Mouse (Mus musculus) cerebellum, adult 11-12 months (tissue): ENCODE data around the gene Caskin1.
A peak's percentile ranks its signal among the peaks of the same experiment; 100 is the strongest.

Experiments
- DNase-seq: peaks from one replicate; pipeline ENCODE4 v3.0.0; 2022

Caskin1 gene

GRCm38 (mm10) chr17:24472512-24472911, 15.9 kb upstream of the Caskin1 start:
- DNase-seq, result peak; percentile 82

GRCm38 (mm10) chr17:24473612-24474275, 14.7 kb upstream of the Caskin1 start, which contains the start of gene Bricd5:
Bricd5 (plus strand) TSS chr17:24473884.
- no peak for DNase-seq

DNA sequence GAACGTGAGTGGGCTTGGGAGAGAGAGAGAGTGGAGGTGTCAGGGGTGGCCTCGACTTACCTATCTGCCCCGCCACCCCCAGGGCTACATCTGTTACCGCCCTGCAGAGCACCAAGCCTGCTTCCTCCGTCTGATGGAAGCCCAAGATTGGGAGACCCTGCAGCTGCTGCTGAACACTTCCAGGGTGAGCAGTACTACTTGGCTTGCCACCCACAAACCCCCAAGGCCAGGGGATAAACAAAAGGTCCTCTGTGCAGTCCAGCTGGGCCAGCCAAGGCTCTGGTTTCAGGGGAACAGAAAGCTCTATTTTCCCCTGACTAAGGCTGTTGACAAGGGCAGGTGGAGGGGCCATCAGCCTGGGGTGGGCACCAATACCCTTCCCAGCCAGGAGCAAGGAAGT, 13.8 kb upstream of the Caskin1 start:
- DNase-seq, result peak; percentile 53

- DNase-seq, result no peak
Measured at GRCm38 (mm10) chr17:24475586-24475985, 12.8 kb upstream of the Caskin1 start.

GRCm38 (mm10) chr17:24476022-24476776, 12.2 kb upstream of the Caskin1 start:
- DNase-seq, result peak; percentile 52

DNA sequence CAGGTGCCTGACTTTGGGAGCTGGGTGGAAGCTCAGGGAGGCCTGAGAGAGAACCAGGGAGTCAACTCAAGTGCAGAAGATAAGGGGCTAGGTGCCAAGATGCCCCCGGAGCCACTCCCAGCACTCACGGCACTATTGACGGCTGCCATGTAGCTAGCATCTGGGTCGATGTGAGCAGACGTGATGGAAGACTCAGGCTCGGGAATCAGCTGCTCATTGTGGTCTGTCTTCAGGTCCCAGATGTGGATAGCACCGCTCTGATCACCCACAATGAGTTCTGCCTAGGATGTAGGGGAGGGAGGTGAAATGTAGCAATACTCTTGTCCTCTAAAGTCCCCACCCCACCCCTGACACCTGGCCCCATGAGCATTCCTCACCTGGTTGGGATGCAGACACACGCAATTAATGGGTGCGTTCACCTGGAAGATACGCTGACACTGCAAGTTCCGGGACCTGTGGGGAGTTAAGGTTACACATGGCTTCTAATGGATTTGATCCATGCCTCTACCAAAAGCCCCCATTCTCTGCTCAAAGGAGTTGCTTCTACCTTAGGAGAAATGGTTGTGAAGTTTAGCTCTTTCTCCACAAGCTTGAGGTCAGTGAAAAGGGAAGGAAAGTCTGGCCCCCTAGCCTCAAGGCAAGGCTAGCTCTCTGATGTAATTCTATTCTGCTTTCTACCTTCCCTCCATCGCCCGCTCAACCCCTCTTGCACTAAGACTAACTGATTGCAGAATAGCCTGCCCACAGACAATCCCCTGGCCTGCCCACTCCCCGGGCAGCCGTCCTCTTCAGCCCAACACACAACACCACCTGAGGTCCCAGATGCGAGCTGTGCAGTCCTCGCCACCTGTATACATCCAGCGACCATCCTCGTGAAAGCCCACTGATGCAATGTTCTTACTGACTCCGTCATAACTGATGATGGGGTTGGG, 11.1 kb upstream of the Caskin1 start:
- peak; percentile 54 for DNase-seq

- peak; percentile 74 for DNase-seq
Measured at GRCm38 (mm10) chr17:24477985-24478600, 10.3 kb upstream of the Caskin1 start.

- peak; percentile 96 for DNase-seq
Measured at GRCm38 (mm10) chr17:24478663-24479380, 9.6 kb upstream of the Caskin1 start, which contains the start of gene Mlst8. Mlst8 (minus strand) TSS chr17:24479078.

- DNase-seq, result no peak
Measured at GRCm38 (mm10) chr17:24479431-24479830, 9.0 kb upstream of the Caskin1 start.

GRCm38 (mm10) chr17:24480201-24480826, 8.1 kb upstream of the Caskin1 start:
- DNase-seq, result peak; percentile 47

DNA sequence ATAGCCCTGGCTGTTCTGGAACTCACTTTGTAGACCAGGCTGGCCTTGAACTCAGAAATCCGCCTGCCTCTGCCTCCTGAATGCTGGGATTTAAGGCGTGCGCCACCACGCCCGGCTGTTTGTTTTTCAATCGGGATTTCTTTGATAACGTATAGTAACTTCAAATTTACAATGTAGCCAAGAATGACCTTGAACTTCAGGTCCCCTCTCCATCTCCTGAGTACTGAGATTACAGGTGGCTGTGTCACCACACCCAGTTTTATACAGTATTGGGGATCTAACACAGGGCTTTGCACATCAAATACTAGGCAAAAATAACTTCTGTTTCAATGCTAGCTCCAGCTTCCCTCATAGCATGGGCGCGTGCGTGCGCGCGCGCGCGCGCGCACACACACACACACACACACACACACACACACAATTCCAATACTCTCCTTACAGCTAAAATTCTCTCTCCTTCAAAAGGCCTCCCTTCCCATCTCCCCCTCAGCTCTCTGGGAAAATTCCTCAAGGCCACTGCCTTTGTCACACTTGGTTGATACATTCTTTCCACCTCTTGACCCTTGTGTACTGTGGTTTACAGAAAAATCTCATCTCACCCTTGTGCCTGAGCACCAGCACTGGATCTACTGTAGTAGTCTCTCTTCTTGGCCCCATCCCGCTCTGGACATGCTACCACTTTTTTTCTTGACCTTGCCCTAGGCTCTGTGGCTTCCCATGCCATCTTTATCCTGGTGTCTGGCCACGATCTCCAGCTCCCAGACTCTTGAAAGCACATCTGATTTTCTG, 7.2 kb upstream of the Caskin1 start:
- DNase-seq, result no peak

- no peak for DNase-seq
Measured at GRCm38 (mm10) chr17:24483495-24483894, 4.9 kb upstream of the Caskin1 start.

DNA sequence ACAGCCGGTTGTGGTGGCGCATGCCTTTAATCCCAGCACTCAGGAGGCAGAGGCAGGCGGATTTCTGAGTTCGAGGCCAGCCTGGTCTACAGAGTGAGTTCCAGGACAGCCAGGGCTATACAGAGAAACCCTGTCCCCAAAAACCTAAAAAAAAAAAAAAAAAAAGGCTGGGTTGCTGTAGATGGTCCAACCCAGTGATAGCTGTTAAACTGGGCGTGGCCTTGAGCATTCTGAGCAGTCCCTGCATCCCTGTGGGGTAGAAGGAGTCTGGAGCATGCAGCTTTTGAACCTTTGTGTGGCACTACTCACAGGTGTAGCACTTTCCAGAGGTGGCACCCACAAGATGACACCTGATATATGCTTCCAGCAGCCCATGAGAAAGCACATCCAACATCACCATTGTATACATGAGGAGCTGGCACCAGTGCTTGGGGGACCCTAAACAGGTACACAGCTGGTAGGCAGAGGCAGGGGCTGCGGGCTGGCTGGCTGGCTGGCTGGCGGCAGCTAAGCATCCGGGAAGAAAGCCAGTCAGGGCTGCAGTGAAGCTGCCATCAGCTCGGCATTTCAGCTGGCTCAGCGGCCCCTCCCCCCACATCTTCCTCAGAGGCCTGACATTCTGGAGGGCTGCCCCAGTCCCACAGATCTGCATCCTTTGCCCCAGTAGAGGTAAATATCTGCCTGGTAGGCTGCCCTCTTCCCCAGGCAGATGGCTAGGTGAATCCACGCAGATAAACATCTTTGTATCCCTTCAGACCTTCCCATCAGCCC, 3.1 kb upstream of the Caskin1 start:
- peak; percentile 46 for DNase-seq

GRCm38 (mm10) chr17:24488662-24489264, 362 bp downstream of the Caskin1 start:
- DNase-seq, result peak; percentile 71

DNA sequence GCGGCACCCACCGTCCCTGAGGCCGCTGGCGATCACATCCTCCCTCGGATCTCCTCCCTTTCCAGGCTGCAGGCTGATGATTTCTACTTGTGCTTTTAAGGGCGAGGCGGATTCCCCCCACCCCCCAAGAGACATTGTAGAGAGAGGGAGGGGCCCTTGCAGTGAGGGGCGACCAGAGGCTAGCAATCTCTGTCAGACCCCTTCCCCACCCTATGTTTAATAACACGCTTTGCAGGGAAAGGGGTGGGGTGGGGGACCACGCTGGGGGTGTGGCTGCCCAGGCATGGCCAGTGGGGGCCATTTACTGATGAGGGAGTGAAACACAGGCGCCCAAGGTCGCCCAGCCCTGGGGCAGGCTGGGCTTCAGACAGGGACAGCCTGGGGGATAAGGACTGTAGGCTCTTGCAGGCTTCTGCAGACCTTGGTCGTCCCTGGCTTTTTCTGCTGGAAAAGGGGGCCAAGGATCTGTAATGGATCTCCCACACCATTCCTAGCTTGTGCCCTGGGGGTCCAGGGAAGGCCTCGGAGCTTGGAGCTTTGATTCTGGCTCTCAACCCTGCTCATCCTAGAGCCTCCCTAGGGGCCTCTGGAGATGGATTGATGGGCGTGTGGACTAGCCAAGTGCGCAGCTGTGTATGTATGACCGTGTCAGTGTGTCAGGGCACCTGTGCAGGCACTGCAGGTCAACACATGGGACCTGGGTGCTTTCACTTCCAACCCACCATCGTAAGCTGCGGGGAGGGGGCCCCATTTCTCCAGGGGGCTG, 1.0 kb downstream of the Caskin1 start:
- DNase-seq, result peak; percentile 53

DNA sequence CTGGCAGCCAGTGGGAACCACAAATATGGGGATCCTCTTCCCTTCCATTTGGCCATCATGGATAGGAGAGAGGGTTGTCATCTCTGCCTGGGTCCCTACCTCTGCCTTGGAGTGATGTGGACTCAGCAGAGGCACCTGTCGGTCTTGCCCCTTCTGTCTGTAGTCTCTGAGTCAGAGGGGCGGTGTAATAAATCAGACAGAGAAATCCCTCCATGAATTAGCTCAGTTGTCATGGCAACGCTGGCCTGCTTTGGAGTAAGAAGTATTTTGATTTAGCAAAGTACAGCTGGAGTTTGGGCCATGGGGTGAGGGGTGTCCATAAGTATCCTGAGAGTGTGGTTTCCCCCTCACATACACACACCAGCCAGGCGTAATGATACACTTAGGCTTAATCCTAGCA, 2.0 kb downstream of the Caskin1 start:
- DNase-seq, result no peak

GRCm38 (mm10) chr17:24494627-24495335, 6.4 kb downstream of the Caskin1 start:
- DNase-seq, result peak; percentile 53

DNA sequence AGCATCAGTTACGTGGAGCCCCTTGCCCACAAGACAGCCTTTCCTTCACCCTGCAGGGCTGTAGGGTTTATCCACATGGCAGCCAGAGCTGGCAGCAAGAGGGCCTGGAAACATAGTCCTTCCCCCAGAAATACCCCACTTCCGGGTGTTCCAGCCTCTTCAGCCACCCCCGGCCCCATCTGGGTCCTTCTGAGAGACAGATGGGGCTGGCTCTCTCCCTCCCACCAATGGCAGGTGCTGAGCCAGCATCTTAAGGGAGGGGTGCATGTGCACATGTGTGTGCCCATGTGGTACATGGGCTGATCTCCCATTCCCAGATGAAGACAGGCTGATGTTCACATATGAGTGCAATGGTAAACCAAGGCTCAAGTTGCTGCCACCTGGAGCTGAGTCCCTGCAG, 7.0 kb downstream of the Caskin1 start:
- DNase-seq, result no peak
